Mouse (Mus musculus) limb, embryonic 12.5 days (tissue): ENCODE measurements around the gene Ier3. TPM values are rescaled to one million over a fixed set of nuclear protein-coding genes. Genes with fewer than 3 reads are reported as not detected.
A peak's percentile ranks its signal among the peaks of the same experiment; 100 is the strongest.

Experiments used
- ATAC-seq: fragments of 200-750 bp; cut with Nextera tagmentation; 2 replicates; pipeline ENCODE4 v1.8.0; 2017; ENCODE audit warnings: low read depth, moderate TSS enrichment; ENCODE audit not compliant: insufficient number of reproducible peaks, insufficient read depth, low FRiP score, low TSS enrichment
- H3K27ac ChIP-seq: fragments of 300-500 bp; sonication (generic); 2 replicates; pipeline ENCODE4 v1.5.1; 2016; ENCODE audit warnings: mild to moderate bottlenecking, moderate library complexity
- H3K27me3 ChIP-seq: fragments of 300-500 bp; sonication (generic); 2 replicates; pipeline ENCODE4 v1.6.1; 2016; ENCODE audit warnings: mild to moderate bottlenecking, moderate library complexity
- H3K36me3 ChIP-seq: fragments of 300-500 bp; sonication (generic); 2 replicates; pipeline ENCODE4 v1.6.1; 2016; ENCODE audit warnings: mild to moderate bottlenecking, moderate library complexity
- H3K4me1 ChIP-seq: fragments of 300-500 bp; sonication (generic); replicated peaks from 2 replicates; pipeline ENCODE4 v1.6.1; 2016
- H3K4me2 ChIP-seq: fragments of 300-500 bp; sonication (generic); 2 replicates; pipeline ENCODE4 v1.6.1; 2016; ENCODE audit warnings: mild to moderate bottlenecking, moderate library complexity
- H3K4me3 ChIP-seq: fragments of 300-500 bp; sonication (generic); replicated peaks from 2 replicates; pipeline ENCODE4 v1.5.1; 2016; ENCODE audit warnings: mild to moderate bottlenecking
- H3K9ac ChIP-seq: fragments of 300-500 bp; sonication (generic); replicated peaks from 2 replicates; pipeline ENCODE4 v1.6.1; 2016; ENCODE audit warnings: mild to moderate bottlenecking, moderate library complexity
- H3K9me3 ChIP-seq: fragments of 300-500 bp; sonication (generic); 2 replicates; pipeline ENCODE4 v1.6.1; 2016; ENCODE audit warnings: mild to moderate bottlenecking, moderate library complexity
- WGBS: fragments of 180-500 bp; shearing (Covaris S2); methylation state at CpG from one replicate; pipeline ENCODE4 v1.1.7; 2016; 5-methylcytosine and 5-hydroxymethylcytosine counted together
- polyA plus RNA-seq: library from polyadenylated mRNA; unstranded; fragments of >200 nt; fragmentation: Nextera tagmentation; extraction: Ambion mirVana; gene quantifications from 2 replicates; pipeline ENCODE4 v1.2.1, GENCODE M21; 2016

Ier3 gene
- 8.7 and 9.9 TPM in 2 replicates for polyA plus RNA-seq

GRCm38 (mm10) chr17:35821439-35822430 is at the start of gene Ier3:
TSS of gene Ier3 (plus strand) at chr17:35821684.
- peak within 1 kb of the TSS; percentile 89; the same call in 1 of the 2 replicates for H3K27ac ChIP-seq

GRCm38 (mm10) chr17:35776811-35777609 is 44.5 kb upstream of the Ier3 start:
- Histone ChIP-seq H3K4me1 (peaks cover 7% of the 10 kb centered on the region; the same call in 1 of the 2 replicates), H3K36me3 (no peaks in the 10 kb centered on the region), H3K27ac (no peak overlapping the region), H3K9me3 (no peaks in the 10 kb centered on the region), H3K27me3 (no peaks in the 10 kb centered on the region), H3K9ac (no peak overlapping the region), H3K4me2 (no peak overlapping the region), H3K4me3 (no peak overlapping the region)
- 58% methylated on average over 13 of the region's 13 CpGs for WGBS
- ATAC-seq = no peak

More at GRCm38 (mm10) chr17:35821439-35822430, at the start of gene Ier3:
- H3K9ac ChIP-seq = peak within 1 kb of the TSS; percentile 64
- peaks cover 4% of the 10 kb centered on the region; the same call in 1 of the 2 replicates for H3K27me3 ChIP-seq
- H3K36me3 ChIP-seq = peaks cover 20% of the 10 kb centered on the region
- H3K9me3 ChIP-seq = no peaks in the 10 kb centered on the region
- H3K4me3 ChIP-seq = peak within 1 kb of the TSS; percentile 64
- H3K4me1 ChIP-seq = peaks cover 33% of the 10 kb centered on the region
- peak; percentile 39; the same call in 1 of the 2 replicates for ATAC-seq
- H3K4me2 ChIP-seq = peak within 1 kb of the TSS; percentile 95
- WGBS = under 1% methylated on average over 62 of the region's 62 CpGs

DNA sequence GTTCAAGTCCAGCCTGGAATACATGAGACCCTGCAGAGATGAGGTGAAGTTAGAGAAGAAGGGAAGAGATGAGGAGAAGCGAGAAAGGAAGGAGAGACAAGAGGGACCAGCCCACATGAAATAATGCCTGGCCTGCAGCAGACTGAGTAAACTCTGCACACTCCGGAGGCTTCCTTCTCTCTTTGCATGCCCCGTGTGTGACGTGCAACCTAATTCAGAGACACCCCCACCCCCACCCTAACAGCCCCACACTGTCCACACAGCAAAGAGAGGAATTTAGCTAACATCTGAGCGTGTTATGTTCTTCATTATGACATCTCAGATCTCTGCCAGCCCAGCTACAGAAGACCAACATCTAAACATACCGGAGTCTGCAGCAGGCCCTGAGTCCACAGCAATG is 42.5 kb upstream of the Ier3 start:
- no peak overlapping the region for H3K27ac ChIP-seq

GRCm38 (mm10) chr17:35779466-35780205 is 41.8 kb upstream of the Ier3 start:
- H3K36me3 ChIP-seq = no peaks in the 10 kb centered on the region
- H3K27me3 ChIP-seq = no peaks in the 10 kb centered on the region
- no peak overlapping the region for H3K4me3 ChIP-seq
- H3K4me2 ChIP-seq = no peak overlapping the region
- no peak overlapping the region for H3K9ac ChIP-seq
- no peak overlapping the region for H3K27ac ChIP-seq
- H3K9me3 ChIP-seq = no peaks in the 10 kb centered on the region
- peaks cover 7% of the 10 kb centered on the region; the same call in 1 of the 2 replicates for H3K4me1 ChIP-seq
- ATAC-seq = no peak
- 67% methylated on average over 10 of the region's 10 CpGs for WGBS

More for the DNA sequence above, 42.5 kb upstream of the Ier3 start:
- Histone ChIP-seq H3K4me2 (no peak overlapping the region), H3K27me3 (no peaks in the 10 kb centered on the region), H3K4me3 (no peak overlapping the region), H3K9ac (no peak overlapping the region), H3K36me3 (no peaks in the 10 kb centered on the region), H3K9me3 (no peaks in the 10 kb centered on the region), H3K4me1 (peaks cover 7% of the 10 kb centered on the region; the same call in 1 of the 2 replicates)
- 69% methylated on average over 6 of the region's 6 CpGs for WGBS
- ATAC-seq = no peak

- 94% methylated on average over 7 of the region's 7 CpGs for WGBS
- H3K4me2 ChIP-seq = no peak overlapping the region
Observed at GRCm38 (mm10) chr17:35780362-35780761, 41.1 kb upstream of the Ier3 start.

DNA sequence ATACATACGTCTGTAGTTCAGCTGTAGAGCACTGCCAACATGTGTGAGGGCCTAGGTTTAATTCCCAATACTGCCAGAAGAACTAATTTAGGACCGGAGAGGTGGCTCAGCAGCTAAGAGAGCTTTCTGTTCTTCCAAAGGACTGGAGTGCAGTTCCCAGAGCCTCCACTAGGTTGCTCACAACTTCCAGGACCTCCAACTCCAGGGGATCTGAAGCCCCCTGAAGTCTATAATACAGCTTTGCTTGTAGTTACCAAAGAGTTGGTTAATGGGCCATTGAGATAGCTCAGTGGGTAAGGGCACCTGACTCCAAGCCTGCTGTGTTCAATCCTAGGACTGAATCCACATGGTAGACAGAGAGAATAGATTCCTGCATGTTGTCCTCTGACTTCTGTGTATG is 39.1 kb upstream of the Ier3 start:
- Histone ChIP-seq H3K4me3 (no peak overlapping the region), H3K27ac (no peak overlapping the region), H3K27me3 (no peaks in the 10 kb centered on the region), H3K9me3 (no peaks in the 10 kb centered on the region), H3K4me1 (0 out of 2 replicates have a peak, but pooled peaks cover 2% of the 10 kb centered on the region), H3K4me2 (no peak overlapping the region), H3K36me3 (no peaks in the 10 kb centered on the region), H3K9ac (no peak overlapping the region)
- 76% methylated on average over 2 of the region's 2 CpGs for WGBS
- no peak for ATAC-seq

More at GRCm38 (mm10) chr17:35780362-35780761, 41.1 kb upstream of the Ier3 start:
- Histone ChIP-seq H3K9ac (no peak overlapping the region), H3K27me3 (no peaks in the 10 kb centered on the region), H3K36me3 (no peaks in the 10 kb centered on the region), H3K9me3 (no peaks in the 10 kb centered on the region), H3K4me1 (peaks cover 7% of the 10 kb centered on the region; the same call in 1 of the 2 replicates), H3K27ac (no peak overlapping the region), H3K4me3 (no peak overlapping the region)
- no peak for ATAC-seq

GRCm38 (mm10) chr17:35782924-35783323 is 38.6 kb upstream of the Ier3 start:
- no peak overlapping the region for H3K4me2 ChIP-seq
- no peaks in the 10 kb centered on the region for H3K9me3 ChIP-seq
- H3K4me1 ChIP-seq = no peaks in the 10 kb centered on the region
- no peak overlapping the region for H3K4me3 ChIP-seq
- WGBS = 78% methylated on average over 5 of the region's 5 CpGs
- no peak overlapping the region for H3K9ac ChIP-seq
- no peaks in the 10 kb centered on the region for H3K36me3 ChIP-seq
- no peak for ATAC-seq
- H3K27ac ChIP-seq = no peak overlapping the region
- no peaks in the 10 kb centered on the region for H3K27me3 ChIP-seq

GRCm38 (mm10) chr17:35783944-35784343 is 37.5 kb upstream of the Ier3 start:
- H3K27me3 ChIP-seq = no peaks in the 10 kb centered on the region
- H3K9ac ChIP-seq = no peak overlapping the region
- ATAC-seq = no peak
- H3K9me3 ChIP-seq = no peaks in the 10 kb centered on the region
- no peak overlapping the region for H3K4me3 ChIP-seq
- H3K4me1 ChIP-seq = no peaks in the 10 kb centered on the region
- no peaks in the 10 kb centered on the region for H3K36me3 ChIP-seq
- WGBS = 82% methylated on average over 6 of the region's 6 CpGs
- no peak overlapping the region for H3K27ac ChIP-seq
- H3K4me2 ChIP-seq = no peak overlapping the region

- ATAC-seq = no peak
- no peak overlapping the region for H3K9ac ChIP-seq
- WGBS = 81% methylated on average over 4 of the region's 4 CpGs
- H3K36me3 ChIP-seq = no peaks in the 10 kb centered on the region
- no peak overlapping the region for H3K4me2 ChIP-seq
- no peaks in the 10 kb centered on the region for H3K27me3 ChIP-seq
- no peak overlapping the region for H3K27ac ChIP-seq
- no peaks in the 10 kb centered on the region for H3K9me3 ChIP-seq
- no peaks in the 10 kb centered on the region for H3K4me1 ChIP-seq
- no peak overlapping the region for H3K4me3 ChIP-seq
Observed at GRCm38 (mm10) chr17:35785140-35785539, 36.3 kb upstream of the Ier3 start.

DNA sequence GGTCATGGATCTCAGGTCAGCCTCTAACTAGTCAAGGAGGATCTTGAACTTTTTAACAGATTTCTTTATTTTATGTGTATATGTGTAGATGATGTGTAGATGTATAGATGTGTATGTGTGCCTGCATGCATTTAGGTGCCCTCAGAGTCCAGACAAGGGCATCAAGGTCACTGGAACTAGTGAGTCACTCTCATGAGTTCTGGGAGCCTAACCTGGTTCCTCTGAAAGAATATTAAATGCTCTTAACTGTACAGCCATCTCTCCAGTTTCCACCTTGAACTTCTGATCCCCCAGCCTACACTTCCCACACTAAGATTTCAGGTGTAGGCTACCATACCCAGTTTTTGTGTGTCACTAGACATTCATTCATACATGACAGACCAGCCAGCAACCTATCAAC is 34.0 kb upstream of the Ier3 start:
- H3K9ac ChIP-seq = no peak overlapping the region
- H3K9me3 ChIP-seq = no peaks in the 10 kb centered on the region
- H3K4me2 ChIP-seq = no peak overlapping the region
- no peaks in the 10 kb centered on the region for H3K36me3 ChIP-seq
- no peaks in the 10 kb centered on the region for H3K4me1 ChIP-seq
- H3K27me3 ChIP-seq = no peaks in the 10 kb centered on the region
- no peak overlapping the region for H3K4me3 ChIP-seq
- ATAC-seq = no peak
- no peak overlapping the region for H3K27ac ChIP-seq
